Mouse (Mus musculus) heart, postnatal 0 days (tissue): ENCODE measurements at regions not wholly inside any gene's neighbourhood (a gene's known extent, or its start where the extent isn't known, plus 50 kb on each side); places are given as distances from the start of the nearest gene placed in this dataset.

ENCODE experiments used
- ATAC-seq: fragments of 200-750 bp; cut with Nextera tagmentation; 2 replicates; pipeline ENCODE4 v1.8.0; 2017; ENCODE audit warnings: low read depth, moderate number of reproducible peaks, moderate library complexity; ENCODE audit not compliant: insufficient read depth
- DNase-seq: peaks from one replicate; pipeline ENCODE4 v3.0.0-alpha.2; 2016; ENCODE audit warnings: low spot score
- H3K27ac ChIP-seq: fragments of 300-500 bp; sonication (generic); 2 replicates; pipeline ENCODE4 v1.5.1; 2014; ENCODE audit warnings: low read depth, mild to moderate bottlenecking
- H3K27me3 ChIP-seq: fragments of 300-500 bp; sonication (generic); 2 replicates; pipeline ENCODE4 v1.6.1; 2014; ENCODE audit warnings: low read length, mixed read lengths; ENCODE audit not compliant: control insufficient read depth, insufficient read depth
- H3K36me3 ChIP-seq: fragments of 300-500 bp; sonication (generic); replicated peaks from 2 replicates; pipeline ENCODE4 v1.6.1; 2014; ENCODE audit warnings: low read length, mixed read lengths; ENCODE audit not compliant: control insufficient read depth, insufficient read depth
- H3K4me1 ChIP-seq: fragments of 300-500 bp; sonication (generic); 2 replicates; pipeline ENCODE4 v1.6.1; 2014; ENCODE audit warnings: antibody characterized with exemption; ENCODE audit not compliant: control insufficient read depth, insufficient read depth
- H3K4me2 ChIP-seq: fragments of 300-500 bp; sonication (generic); 2 replicates; pipeline ENCODE4 v1.6.1; 2014; ENCODE audit warnings: low read depth, mild to moderate bottlenecking, low read length, moderate library complexity
- H3K4me3 ChIP-seq: fragments of 300-500 bp; sonication (generic); 2 replicates; pipeline ENCODE4 v1.5.1; 2014; ENCODE audit warnings: low read depth, low read length
- H3K9ac ChIP-seq: fragments of 300-500 bp; sonication (generic); replicated peaks from 2 replicates; pipeline ENCODE4 v1.6.1; 2014; ENCODE audit warnings: low read depth, low read length, mixed read lengths
- H3K9me3 ChIP-seq: fragments of 300-500 bp; sonication (generic); replicated peaks from 2 replicates; pipeline ENCODE4 v1.6.1; 2016; ENCODE audit warnings: low read length; ENCODE audit not compliant: control insufficient read depth
- CTCF ChIP-seq: IDR thresholded peaks from 2 replicates; pipeline ENCODE4 v1.5.1; 2016; ENCODE audit warnings: antibody characterized with exemption, control low read depth, low read depth
- EP300 ChIP-seq: IDR thresholded peaks from 2 replicates; pipeline ENCODE4 v1.6.1; 2016; ENCODE audit warnings: antibody characterized with exemption, low read depth
- WGBS: fragments of 180-500 bp; shearing (Covaris S2); extraction: QIAGEN DNeasy Blood & Tissue Kit; methylation state at CpG from one replicate; pipeline ENCODE4 v1.1.7; 2014; 5-methylcytosine and 5-hydroxymethylcytosine counted together

DNA sequence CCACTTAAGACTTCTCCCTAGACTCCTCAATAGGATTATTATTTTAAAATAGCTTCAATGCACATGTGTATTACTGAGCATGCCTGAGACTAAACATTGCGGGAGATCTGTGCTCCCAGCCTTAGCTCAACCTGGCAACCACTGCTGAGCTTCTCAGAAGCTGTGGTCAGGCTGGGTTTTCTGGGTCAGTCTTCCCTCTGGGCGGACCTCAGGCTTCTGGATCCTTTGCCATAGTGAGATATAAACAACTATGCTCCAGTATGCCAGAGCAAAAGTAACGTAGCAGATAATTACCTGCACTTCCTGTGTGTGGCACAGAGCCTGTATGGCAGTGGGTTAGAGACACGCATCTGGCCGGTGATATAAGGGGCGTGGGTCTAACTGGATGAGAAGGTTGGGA is 59.1 kb upstream of the Cd28 start:
- Histone ChIP-seq H3K36me3 (no peaks in the 10 kb centered on the region), H3K4me2 (no peak overlapping the region), H3K4me1 (peaks cover 49% of the 10 kb centered on the region), H3K9me3 (no peaks in the 10 kb centered on the region), H3K27ac (peak overlapping the region; percentile 43), H3K27me3 (no peaks in the 10 kb centered on the region), H3K4me3 (no peak overlapping the region), H3K9ac (no peak overlapping the region)
- no peak for TF ChIP-seq CTCF
- no peak for TF ChIP-seq EP300
- no peak for DNase-seq
- WGBS, result 74% methylated on average over 6 of the region's 6 CpGs
- ATAC-seq, result no peak

GRCm38 (mm10) chr1:60656976-60657375 is 59.6 kb upstream of the Cd28 start:
- H3K4me2 ChIP-seq, result no peak overlapping the region

DNA sequence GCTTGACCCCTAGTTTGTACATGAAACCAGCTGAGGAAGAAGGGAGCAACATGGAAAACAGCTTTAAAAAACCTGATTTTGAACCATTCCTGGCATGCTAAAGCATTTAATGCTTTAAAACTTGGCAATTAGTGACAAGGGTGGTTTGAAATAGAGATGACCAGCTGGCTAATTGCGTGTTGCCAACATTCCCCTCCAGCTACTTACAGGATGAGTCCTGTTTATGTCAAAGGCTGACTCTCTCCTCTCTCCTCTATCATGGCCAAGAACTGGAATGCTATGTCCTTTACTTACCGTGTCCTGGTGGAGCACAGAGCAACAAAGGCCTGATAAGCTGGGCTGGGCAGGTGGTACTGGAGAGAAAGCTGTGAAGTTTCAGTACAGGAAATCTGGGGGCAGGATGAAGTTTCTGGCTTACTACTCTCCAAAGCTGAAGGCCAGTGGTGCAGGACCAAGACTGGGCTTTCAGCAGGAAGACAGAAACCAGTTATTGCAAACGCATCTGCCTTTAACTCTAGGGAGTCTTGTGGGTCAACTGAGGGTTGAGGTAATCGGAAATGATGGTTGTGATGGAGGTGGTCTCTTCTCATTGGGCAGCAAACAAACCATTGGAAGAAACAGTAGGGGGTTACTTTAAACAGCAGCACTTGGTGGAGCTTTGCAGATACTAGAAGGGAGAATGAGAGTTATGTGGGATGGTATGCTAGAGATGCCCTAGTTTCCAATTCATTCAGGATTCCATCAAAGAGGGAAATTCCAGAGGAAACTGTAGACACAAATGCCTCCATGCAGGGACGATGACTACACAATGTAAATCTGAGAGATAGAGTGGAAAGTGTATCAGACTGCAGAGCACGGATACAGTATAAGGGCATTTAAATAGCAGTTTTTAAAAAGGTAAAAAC is 60.7 kb upstream of the Cd28 start:
- H3K27ac ChIP-seq, result peak overlapping the region; percentile 66
- H3K9me3 ChIP-seq, result no peaks in the 10 kb centered on the region
- ATAC-seq (no peak), DNase-seq (no peak)
- H3K4me1 ChIP-seq, result peaks cover 52% of the 10 kb centered on the region
- H3K4me2 ChIP-seq, result no peak overlapping the region
- no peak for TF ChIP-seq CTCF
- no peak for TF ChIP-seq EP300
- H3K36me3 ChIP-seq, result no peaks in the 10 kb centered on the region
- no peaks in the 10 kb centered on the region for H3K27me3 ChIP-seq
- no peak overlapping the region for H3K4me3 ChIP-seq
- no peak overlapping the region for H3K9ac ChIP-seq
- 36% methylated on average over 6 of the region's 6 CpGs for WGBS

More at GRCm38 (mm10) chr1:60656976-60657375, 59.6 kb upstream of the Cd28 start:
- no peak for DNase-seq
- Histone ChIP-seq H3K36me3 (no peaks in the 10 kb centered on the region), H3K4me1 (peaks cover 48% of the 10 kb centered on the region), H3K27ac (peak overlapping the region; percentile 66), H3K9me3 (no peaks in the 10 kb centered on the region), H3K27me3 (no peaks in the 10 kb centered on the region), H3K9ac (no peak overlapping the region), H3K4me3 (no peak overlapping the region)
- 63% methylated on average over 4 of the region's 4 CpGs for WGBS
- ATAC-seq, result no peak
- no peak for TF ChIP-seq EP300
- TF ChIP-seq CTCF, result no peak

GRCm38 (mm10) chr1:60655206-60655605 is 61.4 kb upstream of the Cd28 start:
- peaks cover 52% of the 10 kb centered on the region for H3K4me1 ChIP-seq
- ATAC-seq, result peak; percentile 43

GRCm38 (mm10) chr1:60652570-60653011 is 64.0 kb upstream of the Cd28 start:
- H3K4me3 ChIP-seq, result no peak overlapping the region
- H3K27ac ChIP-seq, result peak overlapping the region; percentile 65
- H3K4me2 ChIP-seq, result no peak overlapping the region
- H3K36me3 ChIP-seq, result no peaks in the 10 kb centered on the region
- peaks cover 61% of the 10 kb centered on the region for H3K4me1 ChIP-seq
- TF ChIP-seq CTCF (no peak), EP300 (peak; percentile 61; the same call in 1 of the 2 replicates)
- H3K9me3 ChIP-seq, result no peaks in the 10 kb centered on the region
- DNase-seq, result peak; percentile 63
- no peaks in the 10 kb centered on the region for H3K27me3 ChIP-seq
- WGBS, result 38% methylated on average over 4 of the region's 4 CpGs
- peak; percentile 38; the same call in 1 of the 2 replicates for ATAC-seq
- no peak overlapping the region for H3K9ac ChIP-seq

More at GRCm38 (mm10) chr1:60655206-60655605, 61.4 kb upstream of the Cd28 start:
- TF ChIP-seq CTCF, result no peak
- no peak for TF ChIP-seq EP300
- Histone ChIP-seq H3K27ac (peak overlapping the region; percentile 66), H3K9ac (no peak overlapping the region), H3K27me3 (no peaks in the 10 kb centered on the region), H3K4me2 (no peak overlapping the region), H3K4me3 (no peak overlapping the region), H3K36me3 (no peaks in the 10 kb centered on the region), H3K9me3 (no peaks in the 10 kb centered on the region)
- 4% methylated on average over 2 of the region's 2 CpGs for WGBS
- DNase-seq, result peak; percentile 58
